Mouse (Mus musculus) liver, postnatal 0 days (tissue): ENCODE measurements around the gene Dnajc16.

Source experiments
- CTCF ChIP-seq: sonication (generic); IDR thresholded peaks from 2 replicates; pipeline ENCODE4 v1.5.1; 2016; ENCODE audit warnings: antibody characterized with exemption, low read depth
- EP300 ChIP-seq: IDR thresholded peaks from 2 replicates; pipeline ENCODE4 v1.6.1; 2016; ENCODE audit warnings: antibody characterized with exemption, low read depth, mild to moderate bottlenecking

DNA sequence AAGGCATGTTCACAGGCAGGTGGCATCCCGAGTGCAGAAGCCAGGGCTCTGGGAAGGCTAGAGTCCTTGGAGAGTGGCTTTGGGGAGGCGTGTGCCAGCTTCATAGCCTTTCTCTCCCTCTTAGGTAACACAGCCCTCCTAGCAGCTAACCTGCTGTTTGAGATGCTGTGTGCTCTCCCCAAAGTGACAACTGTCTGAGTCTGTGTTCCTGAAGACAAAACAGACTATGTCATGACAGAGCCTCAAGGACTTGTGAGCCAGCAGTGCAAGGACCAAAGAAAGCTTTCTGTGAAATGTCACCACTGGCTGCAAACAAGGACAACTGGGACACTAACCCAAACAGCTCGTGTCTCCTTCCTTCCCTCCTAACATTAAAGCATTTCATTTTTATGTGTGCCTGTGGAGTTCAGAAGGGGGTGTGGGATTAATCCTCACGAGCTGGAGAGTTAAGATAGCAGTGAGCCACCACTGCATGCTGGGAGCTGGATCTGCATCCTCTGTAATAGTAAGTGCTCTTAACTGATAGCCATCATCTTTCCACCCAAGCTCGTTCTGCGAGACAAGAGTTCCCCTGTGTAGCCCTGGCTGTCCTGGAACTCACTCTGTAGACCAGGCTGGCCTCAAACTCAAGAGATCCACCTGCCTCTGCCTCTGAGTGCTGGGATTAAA is 31.7 kb downstream of the Dnajc16 start:
- no peak for TF ChIP-seq CTCF
- TF ChIP-seq EP300, result peak; percentile 76
